Mouse (Mus musculus) activated CD4-positive, CD25-positive, alpha-beta regulatory T cell, adult 4 months (primary cell): ENCODE results near the gene Map2k3. TPM values are rescaled to one million over a fixed set of nuclear protein-coding genes. Genes with fewer than 3 reads are reported as not detected.
"Not testable (repeated sequence)": the region's sequence is repeated elsewhere in the genome, so short reads cannot be mapped to it uniquely, and the experiment has no call there.

Experiments used
- ATAC-seq: one replicate; pipeline ENCODE4 v1.8.0; 2017
- polyA plus RNA-seq, 2 experiments: library from polyadenylated mRNA; unstranded; fragments of 100-300 nt; shearing (Covaris generic); gene quantifications; one replicate each; pipeline ENCODE4 v1.2.1; 2017

Map2k3 gene
- polyA plus RNA-seq: 10 to 100 TPM; 58.3 to 66.8 TPM

GRCm38 (mm10) chr11:60931869-60932481 is at the start of gene Map2k3:
Gene Map2k3 (plus strand): TSS chr11:60932033.
- peak; percentile 82 for ATAC-seq

GRCm38 (mm10) chr11:60882386-60882785 is 49.4 kb upstream of the Map2k3 start:
- no peak for ATAC-seq

GRCm38 (mm10) chr11:60886986-60887385 is 44.8 kb upstream of the Map2k3 start:
- not testable (repeated sequence) for ATAC-seq

DNA sequence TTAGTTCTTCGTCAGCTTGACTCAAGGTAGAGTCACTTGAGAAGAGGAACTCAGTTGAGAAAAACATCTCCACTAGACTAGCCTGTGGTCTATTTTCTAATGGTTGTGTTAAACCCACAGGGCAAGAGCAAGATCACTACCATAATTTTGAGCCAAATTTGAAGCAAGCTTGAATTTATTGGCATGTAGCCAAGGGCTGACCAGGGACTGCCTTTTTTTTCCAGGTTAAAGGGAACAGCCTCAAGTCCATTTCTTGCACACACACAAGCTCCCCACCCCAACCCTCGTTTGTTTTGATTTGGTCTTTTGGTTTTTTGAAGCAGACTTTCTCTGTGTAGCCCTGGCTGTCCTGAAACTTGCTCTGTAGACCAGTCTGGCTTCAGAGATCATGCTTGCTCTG is 42.0 kb upstream of the Map2k3 start:
- no peak for ATAC-seq

DNA sequence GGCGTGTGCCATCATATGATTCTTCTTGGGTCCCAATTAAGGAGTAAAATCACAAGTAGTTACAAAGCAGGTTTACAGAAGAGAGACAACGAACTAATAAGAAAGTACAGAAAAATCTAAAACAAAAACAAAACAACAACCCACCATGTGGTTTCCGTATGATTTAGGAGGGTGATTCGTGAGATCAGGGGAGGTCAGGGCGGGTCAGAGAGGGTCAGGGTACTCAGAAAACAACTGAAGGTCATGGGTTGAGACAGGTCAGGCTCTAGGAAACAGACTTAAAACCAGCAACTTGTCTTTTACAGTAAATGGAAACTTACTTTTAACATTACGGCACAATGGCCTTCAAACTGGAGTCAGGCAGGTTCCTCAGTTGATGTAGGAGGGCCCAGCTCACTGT is 41.5 kb upstream of the Map2k3 start:
- ATAC-seq: no peak

DNA sequence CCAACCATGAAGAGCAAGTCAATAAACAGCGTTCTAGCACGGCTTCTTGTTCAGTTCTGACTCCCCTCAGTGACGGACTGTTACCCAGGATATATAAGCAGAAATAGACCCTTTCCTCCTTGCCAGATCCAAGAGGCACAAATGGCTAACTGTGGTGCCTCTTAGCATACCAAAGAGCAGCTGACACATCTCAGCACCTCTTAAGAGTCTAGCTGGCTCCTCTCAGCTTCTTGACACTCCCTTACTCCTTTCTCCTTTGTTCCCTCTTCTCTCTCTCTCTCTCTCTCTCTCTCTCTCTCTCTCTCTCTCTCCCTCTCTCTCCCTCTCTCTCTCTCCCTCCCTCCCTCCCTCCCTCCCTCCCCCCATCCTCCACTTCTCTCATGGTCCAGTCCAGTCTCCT is 41.1 kb upstream of the Map2k3 start:
- no peak for ATAC-seq

GRCm38 (mm10) chr11:60895915-60896314 is 35.9 kb upstream of the Map2k3 start:
- no peak for ATAC-seq

DNA sequence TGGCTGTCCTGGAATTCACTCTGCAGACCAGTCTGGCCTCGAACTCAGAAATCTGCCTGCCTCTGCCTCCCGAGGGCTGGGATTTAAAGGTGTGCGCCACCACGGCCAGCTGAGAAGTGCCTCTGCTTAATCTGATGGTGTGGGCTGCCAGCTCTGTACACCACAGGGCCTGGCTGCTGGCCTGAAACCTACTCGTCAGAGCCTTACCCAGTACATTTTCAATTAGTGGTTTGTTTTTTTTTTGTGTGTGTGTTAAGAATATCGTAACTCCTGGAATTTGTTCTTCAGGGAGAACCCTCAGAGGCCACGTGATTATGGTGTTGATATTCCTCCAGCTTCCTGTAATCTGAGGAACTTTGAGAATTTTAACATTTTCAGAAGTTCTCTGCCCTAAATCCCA is 29.8 kb upstream of the Map2k3 start:
- ATAC-seq: no peak

DNA sequence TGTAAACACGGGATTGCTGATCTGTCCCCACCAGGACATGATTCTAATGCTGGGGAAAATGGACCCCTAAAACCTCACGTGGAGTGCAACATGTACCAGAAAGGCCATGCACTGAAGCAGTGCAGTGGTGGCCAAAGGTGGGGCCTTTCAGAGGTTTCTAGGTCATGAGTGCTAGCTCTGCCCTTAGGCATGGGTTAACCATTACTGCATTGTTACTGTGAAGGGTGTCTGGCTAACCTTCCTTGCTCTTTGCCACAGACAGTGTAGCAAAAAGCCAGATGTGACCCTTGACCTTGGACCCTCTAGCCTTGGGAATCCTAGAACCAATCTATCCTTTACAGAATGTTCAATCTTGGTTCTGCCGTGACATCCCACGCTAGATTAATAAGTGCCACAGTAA is 29.3 kb upstream of the Map2k3 start:
- no peak for ATAC-seq

GRCm38 (mm10) chr11:60903661-60904061 is 28.2 kb upstream of the Map2k3 start:
- no peak for ATAC-seq

DNA sequence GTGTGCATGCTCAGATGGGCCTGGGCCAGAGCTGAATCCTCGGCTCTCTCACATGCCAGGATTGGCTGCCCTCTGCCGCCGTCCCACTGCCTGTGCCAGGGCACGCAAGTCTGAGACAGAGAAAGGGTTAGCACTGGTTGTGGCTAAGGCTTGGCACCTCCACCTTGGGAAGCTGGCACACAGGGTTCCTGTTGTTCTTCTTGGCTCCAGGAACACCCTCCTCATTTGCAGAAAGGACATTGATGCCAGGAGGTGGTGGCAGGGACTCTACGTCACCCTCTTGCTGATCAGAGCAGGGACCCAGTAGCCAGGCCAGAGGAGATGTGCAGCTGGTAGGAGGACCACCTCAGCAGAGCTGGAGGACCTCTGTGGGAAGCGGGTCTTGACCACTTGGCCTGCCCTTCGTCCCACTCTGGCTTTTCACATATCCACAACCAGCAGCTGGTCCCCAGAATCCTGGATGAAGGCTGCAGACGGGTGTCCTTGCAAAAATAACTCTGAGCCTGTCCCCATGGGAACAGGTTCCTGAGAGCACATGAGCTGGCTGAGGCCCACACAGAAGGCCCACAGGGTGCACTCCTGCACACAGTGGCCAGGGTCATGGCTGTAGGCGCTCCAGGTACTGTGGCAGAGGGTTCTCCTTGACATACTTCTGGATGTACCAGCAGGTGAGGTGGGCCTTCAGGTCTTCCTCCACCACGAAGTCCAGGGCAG is 26.3 kb upstream of the Map2k3 start:
- ATAC-seq: no peak

DNA sequence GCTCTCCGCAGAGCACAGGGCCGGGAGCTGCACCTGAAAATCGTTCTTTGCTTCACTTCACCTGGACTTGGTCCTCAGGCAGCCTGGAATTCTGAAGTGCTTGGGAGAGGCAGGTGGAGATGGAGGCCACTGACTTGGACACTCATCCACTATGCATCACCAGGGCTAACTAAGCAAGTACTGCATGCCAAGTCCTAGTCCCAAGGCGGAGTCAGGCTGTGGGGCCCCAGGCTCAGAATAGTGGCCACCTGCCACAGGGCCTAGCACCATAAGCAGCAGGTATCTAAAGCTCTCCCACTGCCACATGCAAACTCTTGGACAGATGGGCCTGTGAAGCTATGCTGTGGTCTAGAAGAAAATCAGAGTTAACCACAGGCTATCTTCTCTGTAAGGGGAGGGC is 25.4 kb upstream of the Map2k3 start:
- no peak for ATAC-seq

DNA sequence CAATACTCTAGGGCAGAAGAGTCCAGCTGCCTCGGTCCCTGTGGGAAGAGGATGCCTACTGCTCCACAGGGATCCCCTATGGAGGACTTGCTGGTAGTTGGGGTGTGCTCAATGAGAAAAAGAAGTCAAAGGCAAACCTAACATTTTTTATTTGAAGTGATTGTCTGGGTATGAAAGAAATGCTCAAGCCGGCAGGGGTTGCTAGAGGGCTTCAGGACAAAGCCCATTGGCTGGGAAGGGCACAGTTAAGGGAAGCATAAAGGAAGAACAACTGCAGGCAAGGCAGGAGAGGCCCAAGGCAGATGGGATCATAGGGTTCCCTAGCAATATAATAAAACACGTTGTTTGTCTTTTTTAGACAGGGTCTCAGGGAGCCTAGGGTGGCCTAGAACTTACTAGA is 23.8 kb upstream of the Map2k3 start:
- ATAC-seq: no peak

DNA sequence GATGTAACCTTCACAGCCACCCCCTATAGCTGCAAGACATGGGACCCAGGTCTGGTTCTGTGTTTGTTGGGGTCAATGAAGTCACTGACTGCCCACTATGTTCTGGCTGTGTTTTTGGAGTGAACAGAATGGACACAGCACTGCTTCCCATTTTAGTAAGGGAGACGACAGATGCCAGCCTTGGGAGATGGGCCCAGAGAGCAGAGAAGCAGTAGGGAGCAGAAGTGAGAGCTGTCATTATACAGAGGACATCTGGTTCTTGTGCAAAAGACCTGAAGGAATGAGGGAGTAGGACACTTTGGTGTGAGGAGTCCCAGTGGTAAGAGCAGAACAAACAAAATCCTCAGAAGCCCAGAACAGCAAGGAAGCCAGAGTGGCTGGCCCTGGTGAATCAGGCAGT is 22.2 kb upstream of the Map2k3 start:
- no peak for ATAC-seq

DNA sequence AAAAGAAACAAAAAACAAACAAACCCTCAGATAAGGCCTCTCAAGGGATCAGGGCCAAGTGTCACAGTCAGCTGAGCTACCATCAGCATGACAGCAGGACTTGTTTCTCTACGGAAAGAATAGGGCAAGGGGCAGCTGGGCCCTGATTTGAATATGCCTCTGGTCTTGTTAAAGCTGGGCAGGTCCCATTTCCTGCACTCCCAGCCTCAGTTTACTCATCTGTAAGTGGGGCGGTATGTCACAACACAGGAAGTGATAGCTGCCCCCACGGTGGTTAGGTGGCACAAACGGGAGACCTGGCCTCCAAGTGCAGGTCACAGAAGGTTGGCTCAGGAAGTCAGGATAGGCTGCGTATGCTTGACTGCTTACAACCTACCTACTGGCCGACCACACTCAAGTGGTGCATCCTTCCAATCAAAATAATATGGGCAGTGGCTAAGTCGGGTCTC is 19.3 kb upstream of the Map2k3 start:
- no peak for ATAC-seq

- ATAC-seq: peak; percentile 93
Measured at GRCm38 (mm10) chr11:60913301-60914196, 18.3 kb upstream of the Map2k3 start.

DNA sequence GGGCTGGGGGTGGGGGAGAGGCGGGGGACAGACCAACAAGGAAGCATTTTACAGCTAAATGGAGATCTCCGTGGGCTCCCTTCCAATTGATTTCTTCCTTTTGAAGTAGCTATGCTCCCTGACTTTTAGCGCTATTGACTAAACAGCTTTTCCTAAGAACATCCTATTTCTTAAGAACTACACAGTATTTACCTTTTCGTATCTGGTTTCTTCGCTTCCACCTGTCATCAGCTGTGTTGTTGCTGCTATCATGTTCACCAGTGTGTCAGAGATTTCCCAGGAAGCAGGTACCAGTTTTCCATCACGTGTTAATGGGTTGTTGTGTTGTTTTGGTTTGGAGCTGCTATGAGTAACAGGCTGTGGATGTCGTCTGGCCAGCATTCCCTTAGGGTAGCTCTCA is 17.3 kb upstream of the Map2k3 start, which contains the start of gene Natd1:
TSS of gene Natd1 (minus strand) at position 260 of the 400 bp plus-strand sequence.
- ATAC-seq: no peak

DNA sequence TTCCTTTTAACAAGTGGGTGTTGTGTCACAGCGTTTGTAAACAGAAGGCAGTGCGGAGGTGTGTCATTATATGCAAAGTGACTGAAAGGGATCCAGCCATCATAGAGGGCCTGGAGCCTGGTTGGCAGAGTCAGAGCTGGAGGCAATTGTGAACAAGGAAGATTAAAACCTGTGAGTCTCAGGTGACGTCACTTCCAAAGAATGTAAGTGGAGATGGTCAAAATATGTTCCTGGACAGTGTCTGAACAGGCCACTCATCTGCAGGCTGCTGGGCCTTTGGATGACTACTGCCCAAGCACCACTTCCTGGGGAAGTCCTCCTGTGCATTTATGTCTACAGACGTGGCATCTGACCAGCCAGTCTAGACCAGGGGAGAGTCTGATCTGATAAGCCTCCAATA is 16.6 kb upstream of the Map2k3 start:
- ATAC-seq: no peak

DNA sequence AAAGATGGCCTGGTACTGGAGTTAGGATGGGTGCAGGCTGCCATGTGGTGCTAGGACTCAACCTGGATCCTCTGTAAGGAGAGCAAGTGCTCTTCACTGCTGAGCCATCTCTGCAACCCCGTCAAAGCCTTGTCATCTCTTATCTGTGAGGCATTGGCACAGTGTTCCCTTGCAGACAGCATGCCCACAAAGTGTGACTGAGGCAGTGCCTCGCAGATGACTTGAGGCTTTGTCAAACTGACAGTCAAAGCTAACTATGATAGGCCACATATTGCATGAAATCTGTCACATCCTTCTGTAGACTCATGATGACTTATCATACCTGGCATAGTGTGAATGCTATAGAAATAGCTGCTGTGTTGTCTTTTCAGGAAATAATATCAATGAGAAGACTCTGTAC is 11.8 kb upstream of the Map2k3 start:
- no peak for ATAC-seq

DNA sequence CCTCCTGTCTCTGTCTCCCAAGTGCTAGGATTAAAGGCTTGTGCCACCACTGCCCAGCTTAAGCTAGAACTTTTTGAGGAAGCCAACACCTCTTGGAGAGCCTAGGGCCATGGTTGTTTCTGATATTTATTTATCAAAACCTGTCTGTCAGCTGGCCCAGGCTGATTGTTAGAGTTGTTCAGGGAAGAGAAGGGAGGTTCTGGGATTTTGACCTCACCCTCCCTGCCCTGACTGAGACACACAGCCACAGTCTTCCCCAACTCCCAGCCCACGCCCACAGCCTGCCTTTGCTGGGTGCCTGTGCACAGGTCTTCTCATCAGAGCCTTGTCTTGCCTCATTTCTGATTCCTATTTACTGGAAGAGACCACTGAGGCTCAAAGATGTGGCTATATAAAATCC is 9.6 kb upstream of the Map2k3 start:
- no peak for ATAC-seq

- ATAC-seq: no peak
Measured at GRCm38 (mm10) chr11:60922964-60923363, 8.9 kb upstream of the Map2k3 start.

- no peak for ATAC-seq
Measured at GRCm38 (mm10) chr11:60924498-60924897, 7.3 kb upstream of the Map2k3 start.

- no peak for ATAC-seq
Measured at GRCm38 (mm10) chr11:60924981-60925380, 6.9 kb upstream of the Map2k3 start.
